Mouse (Mus musculus) natural killer cell, adult 2 months (primary cell): ENCODE data around the gene Zbtb14.

Experiments
- DNase-seq, 2 experiments: peaks; one replicate each; pipeline ENCODE4 v3.0.0; 2022; ENCODE audit warnings: low spot score in 2 of 2

The Zbtb14 gene

GRCm38 (mm10) chr17:69382511-69383100 is at the start of gene Zbtb14:
Zbtb14 (plus strand) TSS chr17:69383050.
- DNase-seq, result peak; percentile 85 to 91

GRCm38 (mm10) chr17:69346056-69346455 is 36.8 kb upstream of the Zbtb14 start:
- DNase-seq, result no peak

GRCm38 (mm10) chr17:69349014-69349531 is 33.8 kb upstream of the Zbtb14 start:
- no peak for DNase-seq

GRCm38 (mm10) chr17:69365049-69365448 is 17.8 kb upstream of the Zbtb14 start:
- peak; percentile 55 to 65 for DNase-seq

- DNase-seq, result no peak
Observed at GRCm38 (mm10) chr17:69380838-69381237, 2.0 kb upstream of the Zbtb14 start.

- DNase-seq, result peak; percentile 55 to 75
Observed at GRCm38 (mm10) chr17:69383201-69383940, 521 bp downstream of the Zbtb14 start.

GRCm38 (mm10) chr17:69383941-69384665 is 1.3 kb downstream of the Zbtb14 start:
- DNase-seq, result peak in 1 of 2 experiments; percentile 19

GRCm38 (mm10) chr17:69396147-69397033 is 13.5 kb downstream of the Zbtb14 start:
- DNase-seq, result peak in 1 of 2 experiments; percentile 27

- no peak for DNase-seq
Observed at GRCm38 (mm10) chr17:69397163-69397562, 14.3 kb downstream of the Zbtb14 start.

- no peak for DNase-seq
Observed at GRCm38 (mm10) chr17:69398092-69398491, 15.2 kb downstream of the Zbtb14 start.

GRCm38 (mm10) chr17:69401146-69401545 is 18.3 kb downstream of the Zbtb14 start:
- peak; percentile 35 to 39 for DNase-seq

- DNase-seq, result no peak
Observed at GRCm38 (mm10) chr17:69416163-69416562, 33.3 kb downstream of the Zbtb14 start.

- DNase-seq, result peak; percentile 91
Observed at GRCm38 (mm10) chr17:69416920-69417661, 34.2 kb downstream of the Zbtb14 start.

GRCm38 (mm10) chr17:69417724-69418373 is 35.0 kb downstream of the Zbtb14 start:
- no peak for DNase-seq

- no peak for DNase-seq
Observed at GRCm38 (mm10) chr17:69421592-69421991, 38.7 kb downstream of the Zbtb14 start.

GRCm38 (mm10) chr17:69437836-69438235 is 55.0 kb downstream of the Zbtb14 start:
- no peak for DNase-seq

GRCm38 (mm10) chr17:69438486-69438885 is 55.6 kb downstream of the Zbtb14 start:
- no peak for DNase-seq

GRCm38 (mm10) chr17:69438990-69439491 is 56.2 kb downstream of the Zbtb14 start, which contains the start of gene Akain1:
Akain1 (plus strand) TSS chr17:69439326.
- DNase-seq, result peak; percentile 14 to 34

- no peak for DNase-seq
Observed at GRCm38 (mm10) chr17:69439571-69440480, 57.0 kb downstream of the Zbtb14 start.
